Mouse (Mus musculus) megakaryocyte, embryonic 14.5 days (primary cell): Measurements from ENCODE around the gene Riiad1. TPM values are rescaled to one million over a fixed set of nuclear protein-coding genes. Genes with fewer than 3 reads are reported as not detected.

Experiments used
- H3K27me3 ChIP-seq: replicated peaks from 2 replicates; pipeline ENCODE3; 2012; ENCODE audit warnings: inconsistent platforms
- H3K36me3 ChIP-seq: replicated peaks from 2 replicates; pipeline ENCODE3; 2012; ENCODE audit warnings: low read length, inconsistent platforms, mixed read lengths
- H3K4me1 ChIP-seq: 2 replicates; pipeline ENCODE4 v1.6.1; 2012; ENCODE audit warnings: inconsistent platforms
- H3K4me3 ChIP-seq: replicated peaks from 2 replicates; pipeline ENCODE3; 2012; ENCODE audit warnings: moderate library complexity, mild to moderate bottlenecking, inconsistent platforms
- H3K9me3 ChIP-seq: 2 replicates; pipeline ENCODE4 v1.6.1; 2012; ENCODE audit warnings: inconsistent platforms
- FLI1 ChIP-seq: IDR thresholded peaks from 2 replicates; pipeline ENCODE4 v1.6.1; 2012; ENCODE audit warnings: low read length, inconsistent platforms, mixed read lengths
- GATA1 ChIP-seq: IDR thresholded peaks from 3 replicates; pipeline ENCODE4 v1.6.1; 2012; ENCODE audit warnings: mixed read lengths, low read length, inconsistent platforms, borderline replicate concordance
- polyA plus RNA-seq: library from polyadenylated mRNA; stranded (reverse); fragments of >175 nt; gene quantifications from 2 replicates; pipeline ENCODE4 v1.2.3, GENCODE M21; 2012; ENCODE audit warnings: low replicate concordance; ENCODE audit not compliant: insufficient read depth

The Riiad1 gene
- polyA plus RNA-seq, 1 experiment: not detected

GRCm38 (mm10) chr3:94481429-94481828 is 1.3 kb upstream of the Riiad1 start:
- Histone ChIP-seq H3K36me3 (no peaks in the 10 kb centered on the region), H3K4me3 (no peak overlapping the region), H3K4me1 (peaks cover 32% of the 10 kb centered on the region), H3K9me3 (0 out of 2 replicates have a peak, but pooled peaks cover 2% of the 10 kb centered on the region), H3K27me3 (peaks cover 58% of the 10 kb centered on the region)
- TF ChIP-seq GATA1 (no peak), FLI1 (no peak)

- 0 out of 2 replicates have a peak, but pooled peaks cover 2% of the 10 kb centered on the region for H3K9me3 ChIP-seq
- no peaks in the 10 kb centered on the region for H3K36me3 ChIP-seq
- H3K4me3 ChIP-seq: no peak overlapping the region
- peaks cover 65% of the 10 kb centered on the region for H3K27me3 ChIP-seq
- peaks cover 27% of the 10 kb centered on the region for H3K4me1 ChIP-seq
- TF ChIP-seq FLI1 (no peak), GATA1 (no peak)
These were observed 577 bp downstream of the Riiad1 start for GRCm38 (mm10) chr3:94479564-94479963.

- H3K4me1 ChIP-seq: peaks cover 27% of the 10 kb centered on the region
- H3K9me3 ChIP-seq: no peaks in the 10 kb centered on the region
- TF ChIP-seq GATA1: no peak
- no peak for TF ChIP-seq FLI1
- no peaks in the 10 kb centered on the region for H3K36me3 ChIP-seq
- no peak overlapping the region for H3K4me3 ChIP-seq
- peaks cover 68% of the 10 kb centered on the region for H3K27me3 ChIP-seq
These were observed 1.5 kb downstream of the Riiad1 start for GRCm38 (mm10) chr3:94478591-94479169.

GRCm38 (mm10) chr3:94477981-94478422 is 2.1 kb downstream of the Riiad1 start, which contains the start of gene Celf3:
TSS of gene Celf3 (plus strand) at chr3:94478295.
- Histone ChIP-seq H3K36me3 (no peaks in the 10 kb centered on the region), H3K4me3 (no peak within 1 kb of the TSS), H3K4me1 (peaks cover 27% of the 10 kb centered on the region), H3K9me3 (no peaks in the 10 kb centered on the region), H3K27me3 (peaks cover 72% of the 10 kb centered on the region)
- TF ChIP-seq FLI1 (no peak), GATA1 (no peak)

GRCm38 (mm10) chr3:94477444-94477843 is 2.7 kb downstream of the Riiad1 start:
- Histone ChIP-seq H3K4me1 (peaks cover 23% of the 10 kb centered on the region), H3K9me3 (no peaks in the 10 kb centered on the region), H3K4me3 (no peak overlapping the region), H3K36me3 (no peaks in the 10 kb centered on the region), H3K27me3 (peaks cover 75% of the 10 kb centered on the region)
- no peak for TF ChIP-seq GATA1
- no peak for TF ChIP-seq FLI1

GRCm38 (mm10) chr3:94476301-94477035 is 3.7 kb downstream of the Riiad1 start:
- H3K27me3 ChIP-seq: peaks cover 73% of the 10 kb centered on the region
- H3K4me3 ChIP-seq: no peak overlapping the region
- no peaks in the 10 kb centered on the region for H3K9me3 ChIP-seq
- H3K4me1 ChIP-seq: peaks cover 13% of the 10 kb centered on the region
- no peak for TF ChIP-seq GATA1
- TF ChIP-seq FLI1: no peak
- H3K36me3 ChIP-seq: no peaks in the 10 kb centered on the region

- H3K36me3 ChIP-seq: no peaks in the 10 kb centered on the region
- TF ChIP-seq GATA1: no peak
- TF ChIP-seq FLI1: no peak
- no peak overlapping the region for H3K4me3 ChIP-seq
- no peaks in the 10 kb centered on the region for H3K9me3 ChIP-seq
- H3K4me1 ChIP-seq: no peaks in the 10 kb centered on the region; the same call in 1 of the 2 replicates
- peaks cover 58% of the 10 kb centered on the region for H3K27me3 ChIP-seq
These were observed 6.4 kb downstream of the Riiad1 start for GRCm38 (mm10) chr3:94473567-94474232.

GRCm38 (mm10) chr3:94473115-94473505 is 7.0 kb downstream of the Riiad1 start:
- Histone ChIP-seq H3K9me3 (no peaks in the 10 kb centered on the region), H3K4me1 (no peaks in the 10 kb centered on the region; the same call in 1 of the 2 replicates), H3K36me3 (no peaks in the 10 kb centered on the region), H3K27me3 (peaks cover 58% of the 10 kb centered on the region), H3K4me3 (no peak overlapping the region)
- TF ChIP-seq FLI1 (no peak), GATA1 (no peak)

- H3K4me3 ChIP-seq: no peak overlapping the region
- H3K36me3 ChIP-seq: no peaks in the 10 kb centered on the region
- H3K4me1 ChIP-seq: no peaks in the 10 kb centered on the region; the same call in 1 of the 2 replicates
- peaks cover 58% of the 10 kb centered on the region for H3K27me3 ChIP-seq
- no peaks in the 10 kb centered on the region for H3K9me3 ChIP-seq
- TF ChIP-seq GATA1 (no peak), FLI1 (no peak)
These were observed 7.6 kb downstream of the Riiad1 start for GRCm38 (mm10) chr3:94472447-94473114.
